Mouse (Mus musculus): ENCODE results near the gene Vmn1r123. TPM values are rescaled to one million over a fixed set of nuclear protein-coding genes. Genes with fewer than 3 reads are reported as not detected.
"Not testable (repeated sequence)": the region's sequence is repeated elsewhere in the genome, so short reads cannot be mapped to it uniquely, and the experiment has no call there.

Gene Vmn1r123
- polyA plus RNA-seq (2012; rRNA removed), result not detected in 2 replicates

DNA sequence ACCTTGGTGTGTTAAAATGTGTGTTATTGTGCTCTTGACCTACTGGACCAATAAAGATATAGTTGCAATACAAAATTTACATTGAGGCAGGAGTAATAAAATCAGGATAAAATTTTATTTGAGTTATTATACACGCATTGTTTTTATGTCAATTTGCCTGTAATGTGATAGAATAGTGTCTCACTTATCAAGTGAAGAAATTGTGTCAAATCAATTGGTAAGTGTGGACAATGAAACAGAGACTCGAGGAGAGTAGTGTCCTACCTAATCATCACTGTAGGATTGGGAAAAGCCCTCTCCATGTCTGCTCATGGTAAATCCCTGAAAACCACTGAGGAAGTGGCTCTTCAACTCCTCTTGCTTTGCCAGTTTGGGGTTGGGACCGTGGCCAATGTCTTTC lies at the start of gene Vmn1r123:
Gene Vmn1r123, plus strand, starts transcription at position 301 of the 400 bp plus-strand sequence.
- DNase-seq (ENCODE audit: low spot score), result not testable (repeated sequence)

DNA sequence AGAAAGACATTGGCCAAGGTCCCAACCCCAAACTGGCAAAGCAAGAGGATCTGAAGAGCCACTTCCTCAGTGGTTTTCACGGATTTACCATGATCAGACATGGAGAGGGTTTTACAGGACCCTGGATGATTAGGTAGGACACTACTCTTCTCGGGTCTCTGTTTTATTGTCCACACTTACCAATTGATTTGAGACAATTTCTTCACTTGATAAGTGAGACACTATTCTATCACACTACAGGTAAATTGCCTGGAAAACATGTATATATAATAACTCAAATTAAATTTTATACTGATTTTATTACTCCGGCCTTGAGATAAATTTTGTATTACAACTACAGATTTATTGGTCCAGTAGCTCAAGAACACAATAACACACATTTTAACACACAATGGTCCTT lies 28.0 kb upstream of the Vmn1r123 start, which contains the start of gene Vmn1r122:
Gene Vmn1r122, minus strand, starts transcription at position 101 of the 400 bp plus-strand sequence.
- not testable (repeated sequence) for DNase-seq (ENCODE audit: low spot score)

DNA sequence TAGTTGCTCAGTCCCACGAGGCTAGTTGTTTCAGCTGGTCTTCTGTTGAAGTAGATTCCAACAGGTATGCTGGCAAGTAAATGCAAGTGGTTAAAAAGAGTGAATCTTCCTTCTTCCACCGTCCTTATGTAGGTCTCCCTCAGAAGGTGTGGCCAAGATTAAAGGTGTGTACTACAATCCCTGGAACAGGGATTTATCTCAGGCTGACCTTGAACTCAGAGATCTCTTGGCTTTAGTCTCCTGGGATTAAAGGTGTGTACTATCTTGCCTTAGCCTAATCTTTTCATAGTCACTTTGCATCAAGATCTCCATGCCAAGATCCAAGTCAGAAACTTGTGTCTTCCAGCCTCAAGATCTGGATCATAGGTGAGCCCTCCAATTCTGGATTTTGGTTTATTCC lies 28.3 kb downstream of the Vmn1r123 start, which contains the start of gene Gm5157:
Gene Gm5157, minus strand, starts transcription at position 101 of the 400 bp plus-strand sequence.
- not testable (repeated sequence) for DNase-seq (ENCODE audit: low spot score)

Other genes starting within 250 kb of the Vmn1r123 start
- gene Vmn1r118, start 249.8 kb upstream of the Vmn1r123 start, polyA plus RNA-seq (2012; rRNA removed), result not detected in 2 replicates
- not detected in 2 replicates for gene Vmn1r119, start 149.7 kb upstream of the Vmn1r123 start, polyA plus RNA-seq (2012; rRNA removed)
- gene Vmn1r120, start 108.4 kb upstream of the Vmn1r123 start, polyA plus RNA-seq (2012; rRNA removed), result not detected in 2 replicates
- not detected in 2 replicates for gene Vmn1r121, start 63.7 kb upstream of the Vmn1r123 start, polyA plus RNA-seq (2012; rRNA removed)
- gene Vmn1r122, start 28.1 kb upstream of the Vmn1r123 start, polyA plus RNA-seq (2012; rRNA removed), result not detected in 2 replicates
- not detected in 2 replicates for gene Gm5157, start 28.2 kb downstream of the Vmn1r123 start, polyA plus RNA-seq (2012; rRNA removed)
- not detected in 2 replicates for gene Vmn1r124, start 98.4 kb downstream of the Vmn1r123 start, polyA plus RNA-seq (2012; rRNA removed)
- gene Vmn1r125, start 110.0 kb downstream of the Vmn1r123 start, polyA plus RNA-seq (2012; rRNA removed), result not detected in 2 replicates
- not detected in 2 replicates for gene Vmn1r126, start 139.3 kb downstream of the Vmn1r123 start, polyA plus RNA-seq (2012; rRNA removed)
- gene Vmn1r127, start 157.7 kb downstream of the Vmn1r123 start, polyA plus RNA-seq (2012; rRNA removed), result not detected in 2 replicates
- not detected in 2 replicates for gene Vmn1r128, start 187.2 kb downstream of the Vmn1r123 start, polyA plus RNA-seq (2012; rRNA removed)
- gene Vmn1r129, start 199.1 kb downstream of the Vmn1r123 start, polyA plus RNA-seq (2012; rRNA removed), result not detected in 2 replicates

All from urinary bladder, adult 2 months (tissue).